Mouse (Mus musculus): ENCODE data around the gene Lag3.
"Not testable (repeated sequence)": the region's sequence is repeated elsewhere in the genome, so short reads cannot be mapped to it uniquely, and the experiment has no call there.

Lag3 gene

DNA sequence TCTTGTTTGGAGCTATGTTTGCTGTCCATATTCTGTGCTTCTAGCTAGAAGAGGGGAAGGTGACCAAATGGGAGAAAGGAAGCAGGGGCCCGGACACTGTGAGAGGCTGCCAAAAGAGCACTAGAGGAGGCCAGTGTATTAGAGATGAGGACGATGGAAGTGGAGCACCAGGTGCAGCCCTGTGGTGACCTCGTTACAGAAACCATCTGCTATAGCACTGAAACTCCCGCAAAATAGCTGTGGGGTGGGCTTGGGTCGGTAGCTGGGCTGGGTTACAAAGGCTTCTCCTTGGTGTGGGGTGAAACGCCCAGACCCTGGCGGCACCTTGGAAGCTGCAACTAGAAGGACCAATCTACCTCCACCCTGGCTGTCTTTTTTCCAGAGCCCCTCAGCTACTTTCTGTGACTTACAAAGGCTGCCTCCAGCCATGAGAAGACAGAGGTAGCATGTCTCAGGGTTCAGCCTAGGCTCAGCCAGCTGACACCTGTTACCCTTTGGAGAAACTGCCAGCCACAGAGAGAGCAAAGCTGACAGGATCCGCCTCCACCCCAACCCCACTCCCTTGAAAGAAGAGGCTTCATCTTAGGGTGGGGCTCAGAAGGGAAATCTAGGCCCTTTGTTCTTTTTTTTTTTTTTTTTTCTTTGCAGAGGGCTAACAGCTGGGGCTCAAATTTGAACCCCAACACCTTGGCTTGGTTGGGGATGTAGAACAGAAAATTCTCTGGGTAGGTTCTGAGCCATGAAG is 11.3 kb downstream of the Lag3 start:
- no peak for DNase-seq

GRCm38 (mm10) chr6:124898359-124898758 is 13.1 kb downstream of the Lag3 start:
- peak; percentile 53 to 63 for DNase-seq

GRCm38 (mm10) chr6:124894113-124894512 is 17.4 kb downstream of the Lag3 start:
- not testable (repeated sequence) for DNase-seq

DNA sequence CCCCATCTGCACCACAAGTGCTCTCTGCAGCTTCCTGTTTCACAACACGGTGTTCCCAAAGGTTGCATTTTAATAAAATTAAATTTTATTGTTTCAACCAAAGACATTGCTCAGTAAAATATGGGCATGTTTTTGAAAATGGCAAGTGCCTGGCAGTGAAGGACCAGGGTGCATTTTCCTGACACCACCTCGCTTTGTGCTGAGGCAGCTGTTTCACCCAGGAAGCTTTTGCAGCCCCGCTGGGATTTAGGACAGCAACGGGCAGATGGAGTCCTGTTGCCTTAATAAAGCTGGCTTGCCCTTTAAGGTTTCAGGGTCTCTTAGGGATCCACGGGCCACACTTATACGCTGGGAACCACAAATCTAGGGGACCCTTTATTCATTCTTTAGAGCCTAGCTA is 20.5 kb downstream of the Lag3 start:
- no peak for DNase-seq

- DNase-seq = no peak
These were observed 22.9 kb downstream of the Lag3 start for GRCm38 (mm10) chr6:124888555-124889125.

DNA sequence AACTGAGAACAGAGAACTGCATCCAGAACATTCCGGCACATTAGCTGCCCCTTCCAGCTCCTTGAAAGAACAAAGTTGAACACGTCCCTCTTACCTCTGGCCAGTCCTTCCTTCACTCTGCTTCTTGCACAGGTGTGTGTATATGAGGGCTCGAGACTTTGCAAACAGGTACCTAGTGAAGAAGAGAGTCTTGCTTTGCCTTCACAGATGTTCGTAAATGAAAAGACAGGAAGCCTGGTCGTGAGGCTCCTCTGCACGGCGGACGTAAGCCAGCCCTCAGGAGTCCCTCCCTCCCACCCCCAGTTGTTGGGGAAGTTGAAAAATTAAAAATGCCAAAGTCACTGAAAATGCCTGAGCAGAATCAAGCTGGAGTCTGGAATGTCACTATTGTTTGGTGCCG is 23.5 kb downstream of the Lag3 start, which contains the start of gene Cd4:
Gene Cd4 (minus strand): TSS at position 236 of the 400 bp plus-strand sequence.
- DNase-seq = no peak

DNA sequence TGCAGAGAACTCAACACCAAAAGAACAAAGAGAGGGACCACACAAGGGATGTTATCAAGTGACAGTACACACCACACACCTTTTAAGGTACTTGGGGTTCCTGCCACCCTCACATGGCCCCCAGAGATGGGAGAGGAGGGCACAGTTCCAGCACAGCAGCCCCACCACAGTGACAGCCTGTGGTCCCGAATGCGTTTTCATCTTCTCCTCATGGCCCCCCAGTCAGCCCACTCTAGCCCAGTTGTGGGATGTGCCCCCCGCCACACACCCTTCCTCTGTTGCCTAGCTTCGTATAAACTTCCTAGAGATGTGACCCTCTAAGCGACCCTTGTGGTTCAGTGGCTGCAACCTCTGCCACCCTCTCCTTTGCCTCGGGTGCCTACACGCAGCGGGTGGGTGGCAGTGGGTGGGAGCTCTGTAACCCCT is 25.5 kb downstream of the Lag3 start:
- no peak for DNase-seq

- DNase-seq = no peak
These were observed 26.6 kb downstream of the Lag3 start for GRCm38 (mm10) chr6:124884714-124885500.

- no peak for DNase-seq
These were observed 28.2 kb downstream of the Lag3 start for GRCm38 (mm10) chr6:124883351-124883750.

DNA sequence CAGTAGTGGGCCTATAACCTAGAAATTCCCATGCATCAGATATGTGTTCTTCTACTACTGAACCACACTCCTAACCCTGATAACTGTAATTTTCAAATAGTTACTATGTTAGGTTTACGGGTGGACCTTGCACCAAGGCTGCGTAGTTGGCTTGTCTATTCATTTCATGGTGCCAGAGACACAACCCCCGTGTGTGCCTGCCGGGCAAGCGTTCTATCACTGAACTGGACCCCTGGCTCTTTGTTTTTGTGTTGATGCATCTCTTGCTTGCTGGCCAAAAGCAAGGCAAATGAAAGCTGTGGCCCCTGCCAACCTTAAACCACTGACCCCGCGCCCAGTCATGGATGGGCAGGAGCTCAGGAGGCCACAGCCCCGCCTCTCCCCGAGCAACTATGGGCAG is 29.7 kb downstream of the Lag3 start:
- DNase-seq = no peak

GRCm38 (mm10) chr6:124879390-124879789 is 32.1 kb downstream of the Lag3 start:
- no peak for DNase-seq

GRCm38 (mm10) chr6:124874348-124874747 is 37.2 kb downstream of the Lag3 start:
- DNase-seq = no peak

- DNase-seq = no peak
These were observed 44.9 kb downstream of the Lag3 start for GRCm38 (mm10) chr6:124866560-124866959.

DNA sequence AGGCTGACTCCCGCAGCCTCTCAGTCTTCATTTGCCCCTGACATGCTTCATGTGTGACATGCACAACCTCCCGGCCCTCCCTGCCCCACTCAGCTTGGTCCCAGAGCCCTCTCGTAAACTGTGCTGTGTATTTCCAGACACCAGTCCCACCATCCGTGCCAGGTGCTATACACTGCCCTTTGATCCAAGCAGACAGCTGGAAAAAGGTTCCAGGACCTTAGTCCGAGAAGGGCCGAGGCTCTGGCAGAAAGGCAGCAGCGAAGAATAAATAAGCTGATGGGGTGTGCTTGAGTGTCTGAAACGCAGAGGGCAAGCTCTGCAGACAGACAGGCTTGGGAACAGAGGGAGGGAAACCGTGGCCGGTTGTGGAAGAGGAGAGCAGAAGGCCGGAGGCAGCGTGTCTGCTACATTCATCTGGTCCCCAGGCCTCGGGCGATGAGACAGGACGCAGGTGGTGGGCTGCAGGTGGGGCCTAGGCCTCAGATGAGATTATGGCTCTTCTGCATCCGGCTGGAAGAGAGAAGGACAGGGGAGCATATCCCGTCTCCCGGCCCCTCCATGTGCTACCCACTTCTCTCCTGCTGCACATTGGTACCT is 45.6 kb downstream of the Lag3 start:
- DNase-seq = no peak

DNA sequence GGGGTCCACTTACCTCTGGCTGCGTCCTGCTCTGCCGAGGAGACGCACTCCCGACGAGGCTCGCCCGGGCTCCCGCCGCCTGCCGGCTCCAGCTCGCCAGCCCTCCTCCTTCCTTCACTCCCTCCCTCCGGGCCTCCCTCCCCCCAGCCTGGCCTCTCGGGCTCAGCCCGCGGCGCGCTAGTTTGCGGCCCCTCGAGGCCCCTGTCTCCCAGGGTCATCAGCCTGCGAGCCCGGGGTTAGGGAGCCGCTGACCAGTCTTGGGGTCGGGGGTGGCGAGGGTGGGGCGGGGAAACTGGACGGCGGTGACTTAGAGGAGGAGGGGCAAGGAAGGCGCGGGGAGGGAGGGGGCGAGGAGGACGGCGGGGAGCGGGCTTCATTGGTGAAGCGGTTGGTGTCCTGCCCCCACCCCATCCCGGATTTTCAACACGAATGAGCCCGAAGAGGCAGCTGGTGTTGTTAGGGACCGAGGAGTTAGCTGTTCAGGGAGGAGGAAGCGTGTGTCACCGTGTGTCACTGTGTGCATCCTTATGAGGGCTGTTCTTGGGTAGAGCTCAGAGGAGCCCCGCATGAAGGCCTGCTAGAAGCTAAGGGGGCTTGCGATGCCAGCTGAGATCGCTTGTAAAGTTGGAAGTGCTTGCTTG is 47.7 kb downstream of the Lag3 start, which contains the start of gene Gpr162:
Gene Gpr162 (minus strand): TSS at position 326 of the 641 bp plus-strand sequence.
- DNase-seq = peak; percentile 42 to 45

- no peak for DNase-seq
These were observed 48.3 kb downstream of the Lag3 start for GRCm38 (mm10) chr6:124863125-124863657.

DNA sequence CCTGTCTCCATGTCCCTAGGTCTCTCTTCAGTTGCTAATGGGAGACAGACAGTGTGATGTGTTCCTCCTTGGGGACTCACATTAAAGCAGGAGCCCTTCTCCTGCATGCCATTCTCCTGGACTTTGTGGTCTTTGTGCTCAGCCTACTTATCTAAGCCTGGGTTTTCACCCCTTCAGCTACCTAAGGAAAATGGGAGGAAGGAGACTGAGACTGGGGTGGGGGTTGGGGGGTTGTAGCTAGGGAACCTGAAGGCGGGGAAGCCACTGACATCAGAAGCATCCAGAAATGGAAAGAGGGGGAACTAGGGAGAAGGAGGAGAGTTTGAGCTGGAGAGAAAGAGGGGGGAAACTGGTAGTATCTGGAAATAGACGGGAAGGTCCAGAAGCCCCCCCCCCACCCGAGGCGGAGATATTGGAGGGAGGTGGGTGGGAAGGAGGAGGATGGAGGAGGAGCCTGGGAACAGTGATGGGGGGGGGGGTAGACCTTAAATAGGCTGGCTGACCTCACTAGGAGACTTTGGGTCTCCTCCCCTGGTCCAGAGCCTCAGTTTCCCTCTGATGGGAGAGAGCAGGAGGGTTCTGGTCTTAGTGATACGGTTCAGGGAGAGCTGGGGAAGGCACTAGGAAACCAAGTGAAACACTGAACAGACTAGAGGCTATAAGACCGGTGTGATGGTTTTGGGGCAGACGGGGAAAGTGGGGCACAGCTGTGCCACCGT is 48.9 kb downstream of the Lag3 start:
- no peak for DNase-seq

DNA sequence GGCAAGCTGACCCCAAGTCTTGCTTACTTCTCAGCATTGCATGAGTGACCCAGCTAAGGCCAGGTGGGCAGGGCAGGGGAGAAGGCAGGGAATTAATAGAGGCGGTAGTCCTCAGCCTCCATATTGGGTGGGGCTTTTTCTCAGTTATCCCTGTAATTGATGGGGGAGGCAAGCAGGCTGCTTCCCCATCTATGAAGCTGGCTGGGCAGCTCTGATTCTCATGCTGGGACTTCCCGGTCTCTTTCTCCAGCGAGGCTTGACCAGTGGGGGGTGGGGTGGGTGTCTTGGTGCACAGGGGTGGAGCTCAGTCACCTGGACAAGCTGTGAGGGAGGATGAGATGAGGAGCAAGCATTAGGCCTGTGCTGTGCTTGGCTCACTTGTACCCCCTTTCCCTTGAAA is 49.7 kb downstream of the Lag3 start:
- DNase-seq = no peak

GRCm38 (mm10) chr6:124861266-124861665 is 50.2 kb downstream of the Lag3 start:
- DNase-seq = no peak

DNA sequence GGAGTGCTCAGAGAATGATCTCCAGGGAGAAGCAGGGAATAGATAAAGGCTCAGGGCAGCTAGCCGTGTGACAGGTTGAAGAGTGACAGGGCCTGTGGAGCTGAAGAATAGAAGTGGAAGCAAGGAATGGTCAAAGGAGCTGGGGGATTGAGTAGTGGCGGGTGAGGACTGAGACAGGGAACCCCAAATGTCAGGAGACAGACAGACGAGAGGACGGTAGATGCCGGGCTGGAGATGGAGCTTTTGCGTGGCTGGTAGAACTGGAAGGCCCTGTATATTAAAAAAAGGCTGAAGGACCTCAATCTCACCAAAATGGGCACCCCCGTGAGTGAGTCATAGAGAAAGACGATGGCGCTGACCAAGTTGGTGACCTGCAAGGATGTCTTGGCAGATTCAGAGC is 51.0 kb downstream of the Lag3 start:
- DNase-seq = no peak

DNA sequence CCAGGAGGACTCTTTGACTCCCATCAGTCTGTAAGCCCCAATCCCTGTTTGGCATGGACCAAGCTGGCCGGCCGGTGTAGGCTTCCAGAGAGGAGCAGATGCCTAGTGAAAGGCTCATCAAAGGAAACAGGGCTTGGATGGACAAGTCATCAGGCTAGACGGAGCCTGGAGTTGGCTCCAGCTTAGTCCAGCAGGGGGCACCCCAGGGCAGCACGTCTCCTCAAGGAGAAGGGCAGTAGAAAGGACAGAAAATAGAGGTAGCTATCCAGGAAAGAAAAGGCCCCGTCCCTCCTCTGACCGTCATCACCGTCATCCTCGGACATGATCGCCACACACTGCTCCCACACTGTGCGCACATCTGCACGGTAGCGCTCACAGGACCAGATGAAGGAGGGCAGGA is 51.8 kb downstream of the Lag3 start:
- peak; percentile 91 to 92 for DNase-seq

Data from B cell, adult 2 months (primary cell).